Mouse (Mus musculus): Measurements from ENCODE around the gene Snx4.

- TF ChIP-seq CTCF (IDR thresholded peaks at IDR 0.05; ENCODE audit: control insufficient read depth, insufficient read depth, insufficient replicate concordance, low read depth, low read length) (no peak), POLR2A (IDR thresholded peaks at IDR 0.05; ENCODE audit: control insufficient read depth, low read depth, low read length) (no peak)
These were observed 91.1 kb downstream of the Snx4 start for GRCm38 (mm10) chr16:33342356-33342755.
